Mouse (Mus musculus) right cerebral cortex, postnatal 14 days (tissue): ENCODE measurements around the gene Fn3k.

Experiments used
- DNase-seq: peaks from one replicate; pipeline ENCODE4 v3.0.0; 2022

The Fn3k gene

DNA sequence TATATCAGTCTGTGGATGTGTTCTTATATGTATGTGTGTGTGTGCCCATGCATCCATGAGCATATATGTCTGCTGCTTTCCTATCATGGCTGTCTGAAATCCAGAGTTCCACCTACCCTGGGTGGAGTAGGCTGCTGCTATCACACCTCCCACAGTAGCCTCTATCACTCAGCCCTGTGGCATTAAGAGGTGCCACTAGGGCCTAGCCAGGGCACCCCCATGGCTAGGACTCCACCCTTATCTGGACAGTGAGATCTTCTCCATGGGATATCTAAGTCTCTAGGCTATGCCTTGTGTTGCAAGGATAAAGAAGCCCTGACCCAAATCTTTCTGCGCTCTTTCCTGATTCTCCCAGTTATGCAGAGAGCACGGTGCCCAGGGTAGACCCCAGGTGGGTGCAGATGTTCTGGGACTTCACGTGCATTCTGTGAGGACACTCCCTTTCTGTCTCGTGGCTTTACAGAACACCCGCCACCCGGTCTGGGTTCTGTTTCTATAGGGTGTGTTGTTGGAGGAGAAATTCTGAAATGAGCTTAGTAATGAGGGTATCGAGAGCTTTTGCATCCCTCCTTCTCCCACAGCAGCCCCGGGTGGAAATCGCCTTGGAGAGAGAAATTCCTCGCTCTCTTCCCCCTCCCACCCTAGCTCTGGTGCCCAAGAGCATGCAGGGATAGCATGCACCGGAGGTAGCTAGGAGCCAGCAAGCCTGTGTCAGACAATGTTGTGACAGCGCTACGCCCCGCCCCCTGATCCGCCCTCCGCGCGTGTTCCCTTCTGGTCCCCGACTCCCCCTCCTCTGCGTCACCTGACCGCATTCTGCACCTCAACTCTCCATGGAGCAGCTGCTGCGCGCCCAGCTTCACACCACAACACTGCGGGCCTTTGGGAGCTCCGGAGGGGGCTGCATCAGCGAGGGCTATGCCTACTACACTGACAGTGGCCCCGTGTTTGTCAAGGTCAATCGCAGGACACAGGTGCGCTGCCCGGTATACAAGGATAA lies at the start of gene Fn3k:
TSS of gene Fn3k (plus strand) at position 758 of the 1,000 bp plus-strand sequence.
- peak; percentile 95 for DNase-seq

GRCm38 (mm10) chr11:121387750-121388553 lies 46.8 kb upstream of the Fn3k start, which contains the start of gene Rab40b:
Gene Rab40b, minus strand, starts transcription at chr11:121388251.
- peak; percentile 95 for DNase-seq

GRCm38 (mm10) chr11:121388554-121388945 lies 46.2 kb upstream of the Fn3k start:
- no peak for DNase-seq

- DNase-seq, result no peak
Measured at GRCm38 (mm10) chr11:121390793-121391192, 43.9 kb upstream of the Fn3k start.

- no peak for DNase-seq
Measured at GRCm38 (mm10) chr11:121392405-121392804, 42.3 kb upstream of the Fn3k start.

GRCm38 (mm10) chr11:121407366-121408155 lies 27.2 kb upstream of the Fn3k start:
- peak; percentile 13 for DNase-seq

DNA sequence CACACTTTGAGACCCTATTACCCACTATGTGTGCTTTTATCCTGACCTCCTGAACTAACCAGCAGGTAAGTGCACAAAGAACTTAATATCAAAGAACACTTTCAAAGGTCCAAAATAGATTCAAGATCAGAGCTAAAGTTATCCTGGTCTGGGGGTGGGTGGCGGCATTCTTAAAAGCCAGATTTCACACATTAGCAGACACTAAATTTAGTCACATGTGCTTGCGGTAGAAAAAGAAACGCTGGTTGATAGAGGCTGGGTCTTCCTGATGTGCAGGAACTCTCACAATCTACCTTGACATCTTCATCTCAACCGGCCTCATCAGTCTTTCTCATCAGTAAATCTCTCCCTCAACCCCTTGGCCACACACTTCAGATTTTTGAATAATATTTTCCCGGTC lies 20.0 kb upstream of the Fn3k start:
- no peak for DNase-seq

- DNase-seq, result no peak
Measured at GRCm38 (mm10) chr11:121415351-121415750, 19.4 kb upstream of the Fn3k start.

DNA sequence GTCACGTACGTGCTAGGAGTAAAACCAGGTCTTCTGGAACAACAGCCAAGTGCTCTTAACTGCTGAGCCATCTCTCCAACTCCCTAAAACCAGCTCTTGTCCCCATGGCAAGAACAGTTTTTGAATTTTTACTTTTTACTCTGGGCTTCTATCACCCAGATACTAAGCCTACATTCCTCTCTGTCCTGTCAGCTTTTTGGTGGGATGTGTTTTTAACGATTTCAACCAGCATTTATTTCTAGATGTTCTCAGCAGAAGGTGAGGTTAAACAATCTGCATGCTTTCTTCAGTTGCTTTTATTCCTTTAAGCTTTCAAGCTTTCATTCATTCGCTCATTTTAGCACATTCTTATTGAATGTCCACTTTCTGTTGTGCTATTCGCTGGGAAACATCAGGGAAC lies 16.7 kb upstream of the Fn3k start:
- DNase-seq, result no peak

DNA sequence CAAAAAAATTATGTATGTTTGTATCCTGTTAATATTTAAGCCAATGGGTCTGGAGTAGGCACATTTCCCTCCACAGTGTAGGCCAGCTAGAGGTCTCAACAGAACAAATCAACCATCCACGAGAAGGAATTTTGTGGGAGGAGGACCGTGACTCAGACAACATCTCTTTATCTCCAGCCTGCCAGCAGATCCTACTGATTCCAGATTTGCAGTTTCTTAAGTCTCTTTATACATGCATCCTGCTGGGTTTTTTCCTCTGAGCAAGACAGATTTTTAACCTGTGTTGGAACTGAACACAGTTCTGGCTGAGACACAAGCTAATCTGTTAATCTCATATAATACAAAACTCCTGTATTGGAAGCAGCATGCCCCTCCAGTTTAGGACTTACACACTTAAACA lies 15.8 kb upstream of the Fn3k start:
- no peak for DNase-seq

DNA sequence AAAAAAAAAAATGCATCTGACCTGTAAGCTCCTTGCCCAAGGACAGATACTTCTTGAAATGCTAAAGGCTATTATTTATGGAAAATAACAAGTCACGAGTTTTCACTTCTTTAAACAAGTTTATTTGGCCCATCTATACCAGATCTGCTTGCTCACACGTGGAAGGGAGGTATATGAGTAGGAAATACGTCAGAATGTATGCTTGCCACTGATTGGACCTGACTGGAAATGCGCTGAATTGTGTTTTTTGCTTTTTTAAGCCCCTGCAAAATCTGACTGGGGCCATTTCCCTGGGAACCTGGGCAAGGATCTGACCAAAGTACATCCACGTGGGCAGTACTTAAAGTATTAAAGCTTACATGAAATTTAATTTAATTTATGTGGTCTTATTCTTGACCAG lies 14.3 kb upstream of the Fn3k start:
- DNase-seq, result no peak

DNA sequence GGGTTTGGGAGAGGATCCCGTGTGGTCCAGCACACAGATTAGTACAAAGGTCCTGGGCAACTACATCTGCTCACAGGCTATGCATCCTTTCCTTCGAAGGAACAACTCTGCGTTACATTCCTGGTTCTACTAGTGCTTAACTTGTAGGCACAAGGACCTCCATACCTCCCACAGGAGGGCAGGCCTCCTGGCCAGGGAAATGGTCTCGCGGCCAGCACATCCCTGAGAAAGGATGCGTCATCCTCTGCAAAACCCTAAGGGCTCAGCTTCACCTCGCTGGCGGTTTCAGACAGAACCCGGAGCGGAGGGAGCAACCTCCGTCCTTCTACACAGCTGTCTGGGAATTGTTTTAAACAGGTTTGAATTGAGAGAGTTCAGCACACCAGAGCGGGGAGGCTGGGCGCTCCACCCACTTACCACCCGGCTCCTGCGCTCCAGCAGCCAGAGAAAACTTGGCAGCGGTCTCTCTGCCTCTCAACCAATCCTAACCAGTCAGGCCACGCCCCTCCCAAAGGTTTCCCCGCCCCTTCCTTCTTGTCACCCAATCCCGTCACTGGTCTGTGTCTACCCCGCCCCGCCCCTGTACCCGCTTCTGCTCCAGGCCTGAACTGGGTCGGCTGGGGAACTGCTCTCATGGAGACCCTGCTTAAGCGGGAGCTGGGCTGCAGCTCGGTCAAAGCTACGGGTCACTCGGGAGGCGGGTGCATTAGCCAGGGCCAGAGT lies 13.7 kb upstream of the Fn3k start, which contains the start of gene Fn3krp:
TSS of gene Fn3krp (plus strand) at position 572 of the 723 bp plus-strand sequence.
- DNase-seq, result peak; percentile 98

GRCm38 (mm10) chr11:121421553-121422173 lies 13.1 kb upstream of the Fn3k start:
- DNase-seq, result no peak

GRCm38 (mm10) chr11:121433397-121433796 lies 1.3 kb upstream of the Fn3k start:
- DNase-seq, result no peak

- no peak for DNase-seq
Measured at GRCm38 (mm10) chr11:121437236-121437635, 2.5 kb downstream of the Fn3k start.

GRCm38 (mm10) chr11:121439686-121440292 lies 5.1 kb downstream of the Fn3k start:
- DNase-seq, result no peak

GRCm38 (mm10) chr11:121441653-121442052 lies 6.9 kb downstream of the Fn3k start:
- DNase-seq, result no peak

DNA sequence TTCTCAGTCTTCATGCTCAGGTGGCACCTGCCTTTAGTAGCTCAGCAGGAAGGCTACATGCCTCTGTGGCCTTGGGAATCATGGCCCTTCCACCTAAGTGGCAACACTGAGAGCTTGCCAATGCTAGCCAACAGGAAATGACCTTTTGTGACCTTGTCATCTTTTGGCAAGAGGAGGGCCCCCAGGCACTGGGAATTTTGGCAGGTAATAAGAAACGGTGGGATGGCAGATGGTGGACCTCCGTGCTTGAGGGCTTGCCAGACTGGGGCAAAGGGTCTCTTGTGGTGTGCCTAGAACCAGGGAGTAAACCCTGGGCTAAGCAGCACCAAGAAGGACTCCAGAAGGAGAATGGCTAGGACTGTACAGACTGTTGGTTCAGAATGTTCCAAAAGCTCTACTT lies 7.4 kb downstream of the Fn3k start:
- DNase-seq, result no peak

DNA sequence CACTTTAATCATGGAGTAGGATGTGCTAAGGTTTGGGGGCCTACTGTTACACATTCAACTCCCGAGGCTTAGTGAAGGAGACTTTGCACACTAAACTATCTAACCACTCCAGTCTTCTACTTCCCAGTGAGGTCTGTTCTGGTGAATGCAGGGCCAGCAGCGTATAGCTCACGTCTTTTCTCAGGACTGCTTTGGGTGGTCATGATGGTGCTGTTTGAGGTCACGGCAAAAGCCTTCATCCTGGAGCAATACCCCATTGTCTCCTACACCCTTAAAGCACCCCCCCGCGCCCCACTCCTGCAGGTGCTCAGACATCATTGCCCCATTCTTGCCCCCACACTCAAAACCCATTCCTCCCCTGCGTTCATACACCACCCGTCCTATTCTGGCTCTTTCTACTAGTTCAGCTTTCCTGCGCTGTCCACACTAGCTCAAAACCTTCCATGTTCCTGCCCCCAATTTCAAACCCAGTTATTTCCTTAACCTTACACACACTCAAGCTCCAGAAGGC lies 16.6 kb downstream of the Fn3k start:
- no peak for DNase-seq

GRCm38 (mm10) chr11:121451753-121452635 lies 17.3 kb downstream of the Fn3k start, which contains the start of gene Tbcd:
Gene Tbcd, plus strand, starts transcription at chr11:121451949.
- DNase-seq, result peak; percentile 94
